Mouse (Mus musculus): ENCODE results near the gene Slc38a2.

Slc38a2 gene

GRCm38 (mm10) chr15:96699521-96700511 is at the start of gene Slc38a2:
Slc38a2 (minus strand) TSS chr15:96699730.
- peak; percentile 96 to 97 for DNase-seq

- no peak for DNase-seq
Measured at GRCm38 (mm10) chr15:96749101-96749500, 49.6 kb upstream of the Slc38a2 start.

- no peak for DNase-seq
Measured at GRCm38 (mm10) chr15:96747551-96747950, 48.0 kb upstream of the Slc38a2 start.

- DNase-seq: no peak
Measured at GRCm38 (mm10) chr15:96746986-96747385, 47.5 kb upstream of the Slc38a2 start.

DNA sequence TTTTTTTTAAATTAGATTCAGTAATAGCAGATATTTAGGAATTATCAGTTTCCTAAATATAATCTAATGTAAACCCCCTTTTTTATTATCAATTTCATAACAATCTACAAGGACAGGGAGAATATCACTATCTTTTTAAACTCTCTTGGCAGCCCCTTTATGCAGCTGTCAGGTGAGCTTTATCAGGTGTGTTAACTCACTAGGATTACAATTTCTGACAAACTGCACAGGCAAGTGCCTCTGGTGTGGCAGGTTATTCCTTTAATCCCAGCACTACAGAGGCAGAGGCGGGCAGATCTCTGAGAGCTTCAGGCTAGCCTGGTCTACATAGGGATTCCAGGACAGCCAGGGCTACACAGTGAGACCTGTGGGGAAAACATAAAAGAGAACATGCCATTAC is 45.8 kb upstream of the Slc38a2 start:
- DNase-seq: no peak

GRCm38 (mm10) chr15:96744882-96745296 is 45.4 kb upstream of the Slc38a2 start:
- no peak for DNase-seq

DNA sequence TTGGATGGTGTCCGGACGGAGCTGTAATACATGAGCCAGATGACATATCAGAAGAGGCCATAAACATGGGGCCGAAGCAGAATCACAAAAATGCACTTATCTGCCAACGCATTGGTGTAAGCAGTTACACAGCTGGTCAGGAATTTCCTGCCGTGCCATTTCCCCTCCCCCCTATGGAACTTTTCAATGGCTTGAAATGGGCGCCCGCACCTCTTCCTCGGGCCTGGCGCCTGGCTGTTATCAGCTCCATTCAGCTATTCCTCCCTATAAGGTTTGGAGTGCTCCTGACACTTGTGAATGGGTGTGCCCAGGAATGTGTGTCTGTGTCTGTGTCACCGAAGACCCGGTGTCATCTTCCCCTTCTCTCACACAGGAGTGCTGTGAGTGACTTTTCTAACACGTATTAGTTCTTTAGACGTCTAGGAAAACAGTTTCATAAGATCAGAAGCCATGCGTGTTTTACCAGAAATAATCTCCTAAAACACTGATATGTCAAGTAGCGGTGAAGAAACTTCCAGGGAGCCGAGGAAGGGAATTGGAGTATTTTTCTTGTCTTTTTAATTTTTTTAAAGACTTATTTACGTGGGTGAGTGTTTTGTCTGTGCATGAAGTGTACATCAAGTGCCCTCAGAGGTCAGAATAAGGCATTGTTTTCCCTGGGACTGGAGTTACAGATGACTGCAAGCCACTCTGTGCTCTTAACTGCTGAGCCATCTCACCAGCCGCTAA is 44.8 kb upstream of the Slc38a2 start:
- DNase-seq: no peak

- DNase-seq: no peak
Measured at GRCm38 (mm10) chr15:96743257-96743656, 43.7 kb upstream of the Slc38a2 start.

- no peak for DNase-seq
Measured at GRCm38 (mm10) chr15:96742591-96743241, 43.2 kb upstream of the Slc38a2 start.

DNA sequence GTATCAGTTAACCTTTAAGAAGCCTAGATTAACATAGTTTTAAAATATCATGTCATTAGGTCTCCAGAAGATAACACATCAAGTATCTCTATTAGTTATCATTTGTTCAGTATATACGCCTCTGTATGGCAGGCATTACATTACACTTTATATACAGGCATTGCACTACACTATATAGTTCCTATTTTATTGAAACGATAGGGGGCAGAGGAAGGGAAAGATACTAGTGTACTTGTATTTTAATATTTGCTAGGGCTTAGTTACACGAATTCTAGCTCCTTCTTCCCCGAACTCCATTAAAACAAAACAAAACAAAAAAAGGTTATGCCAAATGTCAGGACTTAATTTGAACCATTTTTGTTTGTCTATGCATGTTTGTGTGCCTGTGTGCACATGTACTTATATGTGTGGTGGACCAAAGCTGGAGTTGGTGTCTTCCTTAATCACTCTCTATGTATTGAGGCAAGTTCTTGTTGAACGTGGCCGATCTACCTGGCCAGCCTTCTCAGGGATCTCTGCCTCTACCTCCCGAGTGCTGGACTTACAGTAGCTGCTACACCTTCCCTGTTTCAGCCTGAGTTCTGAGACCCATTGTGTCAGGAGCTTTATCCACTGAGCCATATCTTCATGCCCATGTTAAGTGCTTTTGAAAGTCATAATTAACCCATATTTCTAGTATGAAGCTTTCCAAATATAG is 41.5 kb upstream of the Slc38a2 start:
- no peak for DNase-seq

GRCm38 (mm10) chr15:96740091-96740490 is 40.6 kb upstream of the Slc38a2 start:
- no peak for DNase-seq

DNA sequence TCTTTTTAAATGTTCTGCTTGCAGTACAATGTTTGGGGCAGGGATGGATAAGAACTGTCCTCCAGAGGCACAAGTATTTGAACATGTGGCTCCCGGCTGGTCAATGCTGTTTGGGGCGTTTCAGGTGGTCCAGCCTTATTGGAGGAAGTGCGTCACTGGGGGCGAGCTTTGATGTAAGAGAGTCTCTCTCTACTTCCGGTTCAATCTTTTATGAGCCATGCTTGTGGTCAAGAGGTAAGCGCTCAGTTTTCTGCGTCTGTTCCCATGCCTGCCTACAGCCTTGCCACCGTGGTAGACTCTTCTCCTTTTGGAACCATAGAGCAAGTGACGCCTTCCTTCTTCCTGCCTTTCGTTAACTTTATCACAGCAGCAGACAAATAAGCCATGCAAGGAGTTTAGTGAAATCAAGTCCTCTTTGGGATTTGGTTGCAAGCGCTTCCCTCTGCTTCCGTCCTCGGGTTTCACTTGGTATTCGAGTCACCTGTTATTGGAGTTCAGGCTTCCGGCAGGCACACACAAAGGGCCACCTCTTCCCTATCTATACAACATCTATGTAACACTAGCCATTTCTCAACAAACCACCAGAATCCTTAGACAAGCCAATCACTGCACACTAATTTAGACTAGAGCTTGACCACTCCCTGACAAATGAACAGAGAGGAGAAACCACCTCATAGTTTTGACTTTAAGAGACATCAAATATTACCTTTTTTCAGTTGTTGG is 37.3 kb upstream of the Slc38a2 start:
- no peak for DNase-seq

- no peak for DNase-seq
Measured at GRCm38 (mm10) chr15:96735562-96736160, 36.1 kb upstream of the Slc38a2 start.

DNA sequence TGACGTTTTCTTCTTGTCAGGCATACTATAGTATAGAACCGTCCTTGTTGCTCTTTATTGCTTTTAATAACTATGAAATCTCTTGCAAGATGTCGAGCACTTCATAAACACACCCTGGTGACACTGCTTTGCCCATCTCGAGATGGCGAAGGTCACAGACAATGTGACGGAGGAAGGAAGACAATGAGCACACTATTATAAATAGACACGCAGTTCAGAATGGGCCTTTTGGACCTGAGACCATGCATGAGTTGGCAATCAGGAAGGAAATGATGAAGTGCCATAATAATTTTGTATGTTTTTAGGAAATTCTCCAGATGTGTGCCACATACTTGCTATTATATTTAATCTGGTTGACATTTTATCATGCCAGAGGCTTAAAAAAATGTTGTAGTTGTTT is 34.9 kb upstream of the Slc38a2 start:
- no peak for DNase-seq

- DNase-seq: no peak
Measured at GRCm38 (mm10) chr15:96730416-96730815, 30.9 kb upstream of the Slc38a2 start.

- no peak for DNase-seq
Measured at GRCm38 (mm10) chr15:96729785-96730184, 30.3 kb upstream of the Slc38a2 start.

DNA sequence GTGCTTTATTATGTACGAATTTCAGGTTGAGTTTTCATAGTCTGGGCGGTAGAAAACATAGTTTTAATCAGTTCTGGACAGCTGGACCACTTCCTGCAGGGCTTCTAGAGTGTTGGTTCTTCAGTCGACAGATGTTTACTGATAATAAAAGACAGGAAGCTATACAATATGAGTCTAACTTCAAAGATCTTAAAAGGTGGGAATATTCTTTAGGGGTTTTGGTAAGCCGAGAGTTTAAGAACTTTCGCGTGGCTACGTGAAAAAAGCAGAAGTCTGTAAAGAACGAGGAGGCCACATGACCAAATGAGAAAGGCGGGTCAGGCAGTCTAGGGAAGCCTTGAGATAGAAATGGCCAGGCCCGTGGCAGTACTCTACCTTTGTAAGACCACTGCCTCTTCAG is 29.5 kb upstream of the Slc38a2 start:
- DNase-seq: no peak

DNA sequence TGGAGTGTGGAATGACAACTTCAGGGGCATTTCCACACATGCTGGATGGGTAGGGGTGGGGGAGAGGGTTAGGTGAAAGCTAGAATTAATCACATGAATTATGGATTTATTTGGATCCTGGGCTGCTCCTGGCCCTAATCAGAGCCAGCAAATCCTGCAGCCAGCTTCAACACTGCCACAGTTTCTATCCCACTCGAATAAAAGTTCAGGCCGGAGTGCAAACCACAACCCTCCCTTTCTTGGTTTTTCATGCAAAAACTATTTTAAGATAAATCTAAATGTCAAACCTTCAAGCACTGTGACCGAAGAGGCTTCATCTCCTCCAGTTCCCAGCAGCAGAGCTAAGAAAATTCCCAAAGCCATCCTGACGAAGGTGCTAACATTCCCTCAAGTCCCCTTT is 28.8 kb upstream of the Slc38a2 start:
- no peak for DNase-seq

GRCm38 (mm10) chr15:96724506-96724905 is 25.0 kb upstream of the Slc38a2 start:
- no peak for DNase-seq

DNA sequence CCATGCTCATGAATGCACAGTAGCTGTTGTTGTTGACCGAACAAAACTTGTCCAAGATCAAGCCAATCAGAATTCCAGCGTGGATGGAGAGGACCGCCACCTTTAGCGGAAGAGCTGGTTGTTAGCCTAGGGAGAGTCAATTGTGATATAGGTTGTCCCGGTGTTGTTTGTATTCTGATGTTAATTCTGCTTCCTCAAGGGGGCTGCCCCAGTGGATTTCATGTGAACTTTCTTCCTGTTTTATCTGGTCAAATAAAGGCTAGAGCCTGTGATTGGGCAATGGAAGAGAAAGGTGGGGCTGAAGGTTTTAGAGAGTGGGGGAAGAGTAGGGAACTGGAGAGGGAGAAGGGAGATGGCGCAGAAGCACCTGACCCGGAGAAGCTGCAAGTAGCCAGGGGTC is 22.7 kb upstream of the Slc38a2 start:
- DNase-seq: no peak

DNA sequence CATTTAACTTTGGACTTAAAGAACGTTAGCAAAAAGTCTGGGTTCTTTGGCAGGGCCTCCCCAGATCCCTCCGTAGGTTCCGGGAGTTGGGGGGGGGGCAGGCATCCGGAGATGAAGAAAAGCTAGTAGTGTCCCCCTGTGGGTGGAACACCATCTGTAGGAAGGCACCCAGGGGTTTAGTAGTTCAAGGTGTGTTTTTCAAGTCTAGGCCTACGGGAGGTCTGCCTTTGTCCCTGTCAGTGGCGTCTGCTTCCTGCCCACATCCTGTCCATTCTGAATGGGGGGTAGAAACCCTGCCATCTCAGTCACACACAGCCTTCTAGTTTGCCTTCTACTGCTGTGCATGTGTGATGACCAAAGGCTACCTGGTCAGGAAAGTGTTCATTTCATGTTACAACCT is 20.6 kb upstream of the Slc38a2 start:
- DNase-seq: peak; percentile 19 to 41

GRCm38 (mm10) chr15:96718466-96718865 is 18.9 kb upstream of the Slc38a2 start:
- no peak for DNase-seq
